Mouse (Mus musculus) myocyte (in vitro differentiated cells): ENCODE data around the gene Col13a1.

Experiments used
- CEBPB ChIP-seq: IDR thresholded peaks from 2 replicates; pipeline ENCODE4 v1.6.1; 2011; ENCODE audit warnings: mild to moderate bottlenecking, moderate library complexity; ENCODE audit not compliant: poor library complexity, insufficient read depth, severe bottlenecking
- E2F4 ChIP-seq: IDR thresholded peaks from one replicate; pipeline ENCODE4 v1.6.1; 2011; ENCODE audit warnings: mild to moderate bottlenecking, control low read depth, moderate library complexity; ENCODE audit not compliant: insufficient read depth
- MAX ChIP-seq: IDR thresholded peaks from one replicate; pipeline ENCODE4 v1.6.1; 2011; ENCODE audit warnings: low read depth, mild to moderate bottlenecking, control low read depth
- MYOD1 ChIP-seq, 3 experiments: IDR thresholded peaks; one replicate each; pipeline ENCODE4 v1.6.1; 2011; ENCODE audit warnings: control low read depth in 2 of 3, low read depth in 2 of 3, mild to moderate bottlenecking in 2 of 3, moderate library complexity in 1 of 3; ENCODE audit not compliant: insufficient read length in 2 of 3, control insufficient read depth in 1 of 3
- MYOG ChIP-seq, 3 experiments: IDR thresholded peaks; one replicate each; pipeline ENCODE4 v1.6.1; 2011; ENCODE audit warnings: control low read depth in 2 of 3, low read depth in 2 of 3, mild to moderate bottlenecking in 2 of 3; ENCODE audit not compliant: insufficient read length in 2 of 3, control insufficient read depth in 1 of 3, insufficient read depth in 1 of 3
- POLR2A ChIP-seq: IDR thresholded peaks from one replicate; pipeline ENCODE4 v1.6.1; 2011; ENCODE audit warnings: low read depth, mild to moderate bottlenecking, control low read depth, moderate library complexity; ENCODE audit not compliant: insufficient read length
- POLR2AphosphoS2 ChIP-seq: IDR thresholded peaks from one replicate; pipeline ENCODE4 v1.6.1; 2011; ENCODE audit warnings: low read depth, control low read depth; ENCODE audit not compliant: insufficient read length
- SRF ChIP-seq: IDR thresholded peaks from one replicate; pipeline ENCODE4 v1.6.1; 2011; ENCODE audit warnings: low read depth; ENCODE audit not compliant: control insufficient read depth, insufficient read length
- TCF12 ChIP-seq: IDR thresholded peaks from one replicate; pipeline ENCODE4 v1.6.1; 2011; ENCODE audit warnings: mild to moderate bottlenecking, control low read depth; ENCODE audit not compliant: poor library complexity, insufficient read depth, severe bottlenecking
- TCF3 ChIP-seq: IDR thresholded peaks from one replicate; pipeline ENCODE4 v1.6.1; 2011; ENCODE audit warnings: low read depth, control low read depth; ENCODE audit not compliant: insufficient read length
- USF1 ChIP-seq: IDR thresholded peaks from one replicate; pipeline ENCODE4 v1.6.1; 2011; ENCODE audit warnings: low read depth, mild to moderate bottlenecking, control low read depth, moderate library complexity

GRCm38 (mm10) chr10:61919496-61919895, 59.4 kb downstream of the Col13a1 start:
- TF ChIP-seq TCF3, result no peak
- TF ChIP-seq POLR2A, result no peak
- no peak for TF ChIP-seq MYOD1 (IDR thresholded peaks at IDR 0.05; ENCODE audit: control insufficient read depth in 1 of 3, insufficient read length in 2 of 3, low read depth in 2 of 3)
- no peak for TF ChIP-seq E2F4
- TF ChIP-seq TCF12, result no peak
- no peak for TF ChIP-seq POLR2AphosphoS2
- no peak for TF ChIP-seq SRF
- TF ChIP-seq MAX, result no peak
- TF ChIP-seq USF1, result no peak
- TF ChIP-seq MYOG (IDR thresholded peaks at IDR 0.05; ENCODE audit: control insufficient read depth in 1 of 3, insufficient read depth in 1 of 3, insufficient read length in 2 of 3, low read depth in 2 of 3), result no peak
- no peak for TF ChIP-seq CEBPB
